Mouse (Mus musculus) adrenal gland, postnatal 0 days (tissue): ENCODE measurements around the gene 1700066M21Rik. TPM values are rescaled to one million over a fixed set of nuclear protein-coding genes. Genes with fewer than 3 reads are reported as not detected.

ENCODE experiments used
- polyA plus RNA-seq: library from polyadenylated mRNA; unstranded; fragments of >200 nt; fragmentation: Nextera tagmentation; extraction: Ambion mirVana; gene quantifications from 2 replicates; pipeline ENCODE4 v1.2.1, GENCODE M21; 2015

Gene 1700066M21Rik
- 8.9 and 9.1 TPM in 2 replicates for polyA plus RNA-seq

GRCm38 (mm10) chr1:57377376-57378341 is at the start of gene 1700066M21Rik:
Gene 1700066M21Rik, plus strand, starts transcription at chr1:57377620.

GRCm38 (mm10) chr1:57406187-57407151 is 29.0 kb downstream of the 1700066M21Rik start, which contains the start of the genes Maip1 and Tyw5:
Gene Maip1, plus strand, starts transcription at chr1:57406328.
Gene Tyw5, minus strand, starts transcription at chr1:57407101.

Other genes with a start within 250 kb of the 1700066M21Rik start
- 19.3 and 21.8 TPM in 2 replicates for gene Maip1, start 28.7 kb downstream of the 1700066M21Rik start, polyA plus RNA-seq
- gene Tyw5, start 29.5 kb downstream of the 1700066M21Rik start, polyA plus RNA-seq: 45.8 and 60.5 TPM in 2 replicates